Mouse (Mus musculus) lung, postnatal 0 days (tissue): ENCODE measurements around the gene Bet1. TPM values are rescaled to one million over a fixed set of nuclear protein-coding genes. Genes with fewer than 3 reads are reported as not detected.

Experiments used
- ATAC-seq: fragments of 200-750 bp; cut with Nextera tagmentation; 2 replicates; pipeline ENCODE4 v1.8.0; 2017; ENCODE audit warnings: moderate library complexity
- DNase-seq: peaks from one replicate; pipeline ENCODE4 v3.0.0-alpha.2; 2016; ENCODE audit warnings: low spot score
- H3K27ac ChIP-seq: fragments of 300-500 bp; sonication (generic); 2 replicates; pipeline ENCODE4 v1.5.1; 2014; ENCODE audit warnings: antibody characterized with exemption, mild to moderate bottlenecking, low read length, mixed read lengths
- H3K27me3 ChIP-seq: fragments of 300-500 bp; sonication (generic); replicated peaks from 2 replicates; pipeline ENCODE4 v1.6.1; 2014; ENCODE audit warnings: low read length, mixed read lengths; ENCODE audit not compliant: insufficient read depth
- H3K36me3 ChIP-seq: fragments of 300-500 bp; sonication (generic); 2 replicates; pipeline ENCODE4 v1.6.1; 2014; ENCODE audit warnings: low read length, mixed read lengths; ENCODE audit not compliant: insufficient read depth
- H3K4me1 ChIP-seq: fragments of 300-500 bp; sonication (generic); 2 replicates; pipeline ENCODE4 v1.6.1; 2014; ENCODE audit warnings: antibody characterized with exemption, low read depth, low read length, mixed read lengths; ENCODE audit not compliant: insufficient read depth
- H3K4me2 ChIP-seq: fragments of 300-500 bp; sonication (generic); replicated peaks from 2 replicates; pipeline ENCODE4 v1.6.1; 2014; ENCODE audit warnings: low read depth, mild to moderate bottlenecking, low read length, moderate library complexity, mixed read lengths
- H3K4me3 ChIP-seq: fragments of 300-500 bp; sonication (generic); 2 replicates; pipeline ENCODE4 v1.5.1; 2014; ENCODE audit warnings: low read depth, low read length
- H3K9ac ChIP-seq: fragments of 300-500 bp; sonication (generic); replicated peaks from 2 replicates; pipeline ENCODE4 v1.6.1; 2014; ENCODE audit warnings: low read depth, mild to moderate bottlenecking
- H3K9me3 ChIP-seq: fragments of 300-500 bp; sonication (generic); 2 replicates; pipeline ENCODE4 v1.6.1; 2016; ENCODE audit warnings: low read length, mixed read lengths
- CTCF ChIP-seq: IDR thresholded peaks from 2 replicates; pipeline ENCODE4 v1.5.1; 2016; ENCODE audit warnings: antibody characterized with exemption, mild to moderate bottlenecking
- EP300 ChIP-seq: IDR thresholded peaks from 2 replicates; pipeline ENCODE4 v1.6.1; 2016; ENCODE audit warnings: antibody characterized with exemption, mild to moderate bottlenecking, control low read depth
- WGBS: fragments of 180-500 bp; shearing (Covaris S2); extraction: QIAGEN DNeasy Blood & Tissue Kit; methylation state at CpG from one replicate; pipeline ENCODE4 v1.1.7; 2014; 5-methylcytosine and 5-hydroxymethylcytosine counted together
- polyA plus RNA-seq: library from polyadenylated mRNA; unstranded; fragments of >200 nt; fragmentation: Nextera tagmentation; extraction: Ambion mirVana; gene quantifications from 2 replicates; pipeline ENCODE4 v1.2.1, GENCODE M21; 2015

Gene Bet1
- polyA plus RNA-seq: 63.8 and 64.0 TPM in 2 replicates

DNA sequence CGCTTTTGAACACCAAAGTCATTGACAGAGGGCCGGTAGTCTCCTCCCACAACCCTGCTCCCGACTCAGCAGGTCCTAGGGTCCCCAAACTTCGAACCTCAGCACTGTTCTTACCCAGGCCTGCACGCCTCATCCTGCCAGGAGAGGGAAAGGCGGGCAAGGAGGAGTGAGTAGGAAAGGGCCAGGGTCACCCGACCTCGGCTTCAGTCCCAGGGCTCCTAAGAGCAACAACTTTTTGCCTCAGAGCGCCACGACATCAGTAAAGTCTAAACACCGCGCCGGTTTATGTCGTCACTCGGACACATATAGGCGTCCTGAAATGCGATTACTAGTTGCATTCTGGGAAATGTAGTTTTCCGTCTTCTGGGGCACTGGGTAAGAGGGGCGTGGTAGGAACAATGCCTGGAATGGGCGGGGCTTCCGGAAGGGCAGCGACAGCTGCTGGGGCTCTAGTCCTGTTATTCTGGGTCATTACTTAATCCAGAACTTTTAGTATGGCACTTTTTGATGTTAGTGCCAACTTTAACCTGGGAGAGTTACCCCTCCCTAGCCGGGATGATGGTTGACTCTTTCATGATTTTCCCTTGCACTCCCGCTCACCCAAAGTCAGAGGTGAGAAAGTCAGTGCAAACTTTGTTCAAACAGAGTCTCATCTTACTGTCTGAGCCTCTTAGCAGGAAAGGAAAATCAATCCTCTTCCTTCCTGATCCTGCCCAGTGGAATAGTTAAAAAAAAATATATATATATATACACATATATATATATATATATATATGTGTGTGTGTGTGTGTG is at the start of gene Bet1:
TSS of gene Bet1 (minus strand) at position 310 of the 792 bp plus-strand sequence.
- Histone ChIP-seq H3K4me2 (peak within 1 kb of the TSS; percentile 50), H3K9me3 (no peaks in the 10 kb centered on the region), H3K4me3 (peak within 1 kb of the TSS; percentile 67), H3K27ac (peak within 1 kb of the TSS; percentile 66), H3K36me3 (no peaks in the 10 kb centered on the region), H3K9ac (peak within 1 kb of the TSS; percentile 69), H3K4me1 (no peaks in the 10 kb centered on the region), H3K27me3 (no peaks in the 10 kb centered on the region)
- DNase-seq (peak; percentile 99), ATAC-seq (peak; percentile 99)
- WGBS: 0% methylated on average over 24 of the region's 24 CpGs
- TF ChIP-seq CTCF (no peak), EP300 (peak; percentile 70)

DNA sequence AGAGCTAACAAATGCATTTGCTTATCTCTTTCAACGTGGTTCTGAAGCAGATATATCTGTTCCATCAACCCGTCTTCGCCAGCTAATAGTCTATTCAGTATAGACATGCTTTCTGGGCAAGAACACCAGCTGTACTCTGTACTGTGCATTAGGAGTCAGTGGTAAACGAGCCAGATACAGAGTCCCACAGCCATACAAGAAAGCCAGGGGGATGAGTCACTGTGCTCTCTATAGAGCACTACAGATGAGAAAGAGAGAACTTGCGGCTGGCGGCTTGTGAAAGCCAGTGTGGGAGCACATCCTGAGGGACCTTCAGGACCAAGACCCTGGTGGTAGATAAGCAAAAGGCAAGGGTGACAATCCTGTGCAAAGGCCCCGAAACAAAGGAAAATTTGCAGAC is 45.5 kb upstream of the Bet1 start:
- H3K9me3 ChIP-seq: no peaks in the 10 kb centered on the region
- H3K9ac ChIP-seq: no peak overlapping the region
- no peak overlapping the region for H3K4me2 ChIP-seq
- 61% methylated on average over 7 of the region's 7 CpGs for WGBS
- DNase-seq: no peak
- H3K27me3 ChIP-seq: no peaks in the 10 kb centered on the region
- no peaks in the 10 kb centered on the region for H3K4me1 ChIP-seq
- H3K4me3 ChIP-seq: no peak overlapping the region
- no peak for TF ChIP-seq CTCF
- TF ChIP-seq EP300: no peak
- ATAC-seq: no peak
- H3K36me3 ChIP-seq: no peaks in the 10 kb centered on the region
- H3K27ac ChIP-seq: no peak overlapping the region

DNA sequence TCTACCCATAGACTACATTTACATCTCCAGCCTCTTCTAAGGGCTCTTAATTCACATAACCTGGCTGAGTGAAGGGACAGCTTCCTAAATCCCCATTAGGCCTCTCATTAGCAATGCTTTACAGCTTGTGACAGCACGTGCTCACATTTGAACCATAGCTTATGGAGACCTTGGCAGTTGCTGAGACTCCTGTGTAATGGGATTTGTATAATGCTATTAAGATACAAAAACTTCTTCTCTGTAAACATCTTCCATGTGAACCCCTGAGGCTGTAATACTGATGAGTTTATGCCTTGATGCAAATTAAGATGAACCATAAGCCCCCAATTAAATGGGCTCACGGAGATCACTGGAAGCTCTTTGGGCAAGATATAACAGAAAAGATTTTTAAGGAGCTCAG is 44.4 kb upstream of the Bet1 start:
- Histone ChIP-seq H3K27ac (no peak overlapping the region), H3K9me3 (no peaks in the 10 kb centered on the region), H3K27me3 (no peaks in the 10 kb centered on the region), H3K4me1 (no peaks in the 10 kb centered on the region), H3K4me3 (no peak overlapping the region), H3K36me3 (no peaks in the 10 kb centered on the region), H3K9ac (no peak overlapping the region), H3K4me2 (no peak overlapping the region)
- DNase-seq (no peak), ATAC-seq (no peak)
- 62% methylated on average over 2 of the region's 2 CpGs for WGBS
- no peak for TF ChIP-seq CTCF
- no peak for TF ChIP-seq EP300

DNA sequence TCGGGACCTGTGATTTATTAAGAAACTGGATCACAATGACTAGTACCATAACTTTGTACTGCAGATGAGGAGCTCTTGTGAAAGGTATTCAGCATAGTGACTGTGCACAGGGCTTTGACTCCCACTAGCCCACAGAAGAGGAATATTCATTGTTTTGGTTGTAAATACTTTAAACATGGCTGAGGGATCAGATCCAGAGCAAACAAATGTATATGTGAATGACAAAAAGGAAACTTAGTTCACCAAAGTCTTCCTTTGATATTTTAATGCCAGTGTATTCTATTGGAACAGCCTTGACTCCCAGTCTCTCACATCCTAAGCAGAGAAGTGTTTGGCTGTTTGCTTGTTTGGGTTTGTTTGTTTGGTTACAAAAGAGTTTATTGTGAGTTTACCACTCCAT is 31.8 kb upstream of the Bet1 start:
- no peak for ATAC-seq

DNA sequence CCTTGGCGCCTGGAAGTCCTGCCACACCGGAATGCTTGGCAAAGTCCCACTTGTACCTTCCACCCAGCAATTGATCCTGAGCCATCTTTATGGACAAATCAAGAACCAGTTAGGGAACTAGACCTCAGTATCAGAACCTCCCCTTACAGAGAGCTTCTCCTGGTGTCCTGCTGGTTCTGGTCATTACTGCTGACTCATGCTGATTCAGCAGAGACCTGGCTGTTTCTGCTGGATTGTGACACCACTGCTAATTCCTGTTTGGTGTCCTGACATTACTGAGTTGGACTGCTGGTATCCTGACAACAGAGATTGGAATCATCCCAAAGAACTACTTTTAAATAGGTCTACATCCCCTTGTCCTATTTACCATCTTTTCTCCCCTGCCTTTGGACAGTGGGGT is 3.7 kb upstream of the Bet1 start:
- H3K4me2 ChIP-seq: no peak overlapping the region
- H3K4me3 ChIP-seq: no peak overlapping the region
- H3K9ac ChIP-seq: no peak overlapping the region
- H3K9me3 ChIP-seq: no peaks in the 10 kb centered on the region
- TF ChIP-seq EP300: no peak
- H3K4me1 ChIP-seq: no peaks in the 10 kb centered on the region
- no peak for ATAC-seq
- no peak for DNase-seq
- no peak overlapping the region for H3K27ac ChIP-seq
- H3K36me3 ChIP-seq: no peaks in the 10 kb centered on the region
- H3K27me3 ChIP-seq: no peaks in the 10 kb centered on the region
- 89% methylated on average over 2 of the region's 2 CpGs for WGBS

More for the DNA sequence above, 31.8 kb upstream of the Bet1 start:
- Histone ChIP-seq H3K27me3 (no peaks in the 10 kb centered on the region), H3K27ac (no peak overlapping the region), H3K9me3 (no peaks in the 10 kb centered on the region), H3K4me2 (no peak overlapping the region), H3K4me1 (no peaks in the 10 kb centered on the region), H3K9ac (no peak overlapping the region), H3K4me3 (no peak overlapping the region), H3K36me3 (no peaks in the 10 kb centered on the region)
- TF ChIP-seq CTCF (no peak), EP300 (no peak)
- DNase-seq: no peak
- 58% methylated on average over 1 of the region's 1 CpGs for WGBS

DNA sequence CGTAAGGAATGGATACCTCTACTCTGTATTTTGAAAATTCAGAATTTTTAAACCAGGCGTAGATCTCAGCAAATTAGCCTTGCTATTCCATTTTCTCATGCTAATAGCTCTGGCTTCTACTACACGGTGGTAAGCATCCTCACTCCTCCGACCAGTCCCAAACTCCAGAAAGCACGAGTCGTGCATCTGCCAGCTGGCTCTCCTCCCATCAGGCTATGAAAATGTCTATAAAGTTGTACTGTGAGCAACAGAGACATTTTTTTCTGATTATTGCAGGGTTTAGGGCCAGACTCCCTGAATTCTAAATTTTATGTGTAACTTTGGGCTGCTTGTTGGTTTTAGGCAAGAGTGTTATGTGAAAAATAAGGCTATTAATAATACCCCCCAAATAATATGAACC is 14.5 kb downstream of the Bet1 start:
- 63% methylated on average over 6 of the region's 6 CpGs for WGBS
- Histone ChIP-seq H3K27ac (no peak overlapping the region), H3K9me3 (no peaks in the 10 kb centered on the region), H3K4me3 (no peak overlapping the region), H3K9ac (no peak overlapping the region), H3K4me2 (no peak overlapping the region), H3K27me3 (no peaks in the 10 kb centered on the region), H3K36me3 (no peaks in the 10 kb centered on the region), H3K4me1 (no peaks in the 10 kb centered on the region)
- no peak for DNase-seq
- TF ChIP-seq EP300 (no peak), CTCF (no peak)
- ATAC-seq: no peak

DNA sequence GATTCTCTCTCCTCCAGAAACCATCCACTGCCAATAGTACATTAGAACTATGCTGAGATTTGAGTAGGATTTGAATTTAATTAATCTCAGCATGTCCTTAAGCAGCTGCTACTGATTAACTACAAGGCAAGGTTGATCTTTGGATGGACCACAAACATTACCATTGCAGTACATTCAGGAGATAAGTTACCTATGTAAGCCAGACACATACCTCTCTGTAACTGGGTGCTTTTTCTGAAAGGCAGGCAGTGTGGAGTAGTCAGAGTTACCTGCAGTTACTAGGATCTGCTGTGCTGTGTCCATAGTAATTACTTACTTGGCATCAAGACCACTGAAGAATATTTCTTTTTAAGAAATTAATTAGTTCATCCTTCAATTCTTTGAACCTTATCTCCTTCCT is 17.1 kb downstream of the Bet1 start:
- Histone ChIP-seq H3K27ac (no peak overlapping the region), H3K4me1 (no peaks in the 10 kb centered on the region), H3K4me3 (no peak overlapping the region), H3K27me3 (no peaks in the 10 kb centered on the region), H3K36me3 (no peaks in the 10 kb centered on the region), H3K4me2 (no peak overlapping the region), H3K9me3 (no peaks in the 10 kb centered on the region), H3K9ac (no peak overlapping the region)
- no peak for ATAC-seq
- DNase-seq: no peak
- no peak for TF ChIP-seq CTCF
- no peak for TF ChIP-seq EP300
